22 mouse cellular contexts compared by ENCODE assay signal in the genomic region with DNA sequence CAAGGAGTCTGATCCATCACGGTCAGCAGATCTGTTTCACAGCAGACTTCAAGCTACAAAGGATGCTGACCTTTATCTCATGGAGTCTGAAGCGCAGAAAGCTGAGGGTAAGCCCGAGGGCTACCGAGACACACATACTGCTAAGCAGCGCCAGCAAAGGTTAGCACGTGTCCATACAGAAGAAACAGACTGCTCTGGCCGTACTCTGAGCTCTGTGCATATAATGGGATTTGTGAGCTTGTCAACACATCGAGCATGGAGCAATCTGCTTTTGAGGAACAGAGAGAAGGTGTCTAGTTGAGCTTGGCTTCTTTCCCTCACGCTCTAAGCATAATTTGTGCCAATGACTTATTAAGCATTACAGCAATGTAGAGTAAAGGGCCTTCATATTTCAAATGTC. TPM values are rescaled to one million over a fixed set of nuclear protein-coding genes. Genes with fewer than 3 reads are reported as not detected.
DNase-seq lines count a peak whose midpoint lies in the region; ATAC-seq and TF ChIP-seq lines count a peak whose summit lies in the region.
"Had no signal": no experiment of that assay in that cellular context is flagged by ENCODE, and none has a peak within 500 bp of the region (broad histone marks: within the 10 kb centered on the region; RNA-seq: fewer than 3 reads in every experiment).

No protein-coding gene starts in this region.

- H3K9ac ChIP-seq in hindbrain, embryonic 16.5 days (ENCODE audit: low read depth, low read length) = no peak overlapping the region
- no peak overlapping the region for H3K9ac ChIP-seq in hindbrain, embryonic 11.5 days (ENCODE audit: low read depth, low read length)
- H3K9ac ChIP-seq in kidney, postnatal 0 days (ENCODE audit: low read depth, low read length) = no peak overlapping the region
- H3K9ac ChIP-seq in lung, postnatal 0 days (replicated peaks; ENCODE audit: low read depth) = no peak overlapping the region
- H3K9ac ChIP-seq: embryonic facial prominence, embryonic 15.5 days had no signal

- H3K27ac ChIP-seq in hindbrain, embryonic 16.5 days (ENCODE audit: low read depth, low read length) = no peak overlapping the region
- H3K27ac ChIP-seq in hindbrain, embryonic 11.5 days (ENCODE audit: low read depth, low read length) = no peak overlapping the region
- peak overlapping the region; percentile 42; the same call in 1 of the 2 replicates for H3K27ac ChIP-seq in kidney, postnatal 0 days
- no peak overlapping the region for H3K27ac ChIP-seq in lung, postnatal 0 days (ENCODE audit: low read length)
- H3K27ac ChIP-seq: embryonic facial prominence, embryonic 15.5 days; forebrain, embryonic 10.5 days; gastrocnemius, adult 2 months; heart, embryonic 10.5 days had no signal

- no peak for TF ChIP-seq EP300 in lung, postnatal 0 days (IDR thresholded peaks at IDR 0.05)

- no peaks in the 10 kb centered on the region for H3K27me3 ChIP-seq in hindbrain, embryonic 16.5 days (replicated peaks; ENCODE audit: control insufficient read depth, insufficient read depth, low read length)
- H3K27me3 ChIP-seq in hindbrain, embryonic 11.5 days (ENCODE audit: control insufficient read depth, insufficient read depth, low read length) = no peaks in the 10 kb centered on the region
- no peaks in the 10 kb centered on the region; the same call in 1 of the 2 replicates for H3K27me3 ChIP-seq in kidney, postnatal 0 days (ENCODE audit: insufficient read depth, low read length)
- no peaks in the 10 kb centered on the region for H3K27me3 ChIP-seq in lung, postnatal 0 days (replicated peaks; ENCODE audit: insufficient read depth, low read length)
- H3K27me3 ChIP-seq: embryonic facial prominence, embryonic 15.5 days had no signal

- H3K4me2 ChIP-seq in hindbrain, embryonic 16.5 days (ENCODE audit: low read length) = no peak overlapping the region
- H3K4me2 ChIP-seq in hindbrain, embryonic 11.5 days (replicated peaks; ENCODE audit: low read depth, low read length) = no peak overlapping the region
- H3K4me2 ChIP-seq in kidney, postnatal 0 days (ENCODE audit: low read length) = no peak overlapping the region
- no peak overlapping the region for H3K4me2 ChIP-seq in lung, postnatal 0 days (replicated peaks; ENCODE audit: low read depth, low read length)
- H3K4me2 ChIP-seq: embryonic facial prominence, embryonic 15.5 days had no signal

- ATAC-seq in hindbrain, embryonic 16.5 days = 0 out of 2 replicates have a peak, but pooled peaks have one; percentile 14
- no peak for ATAC-seq in hindbrain, embryonic 11.5 days (ENCODE audit: low FRiP score)
- no peak for ATAC-seq in kidney, postnatal 0 days (replicated peaks; ENCODE audit: low FRiP score, low read depth)
- peak; percentile 50; the same call in 1 of the 2 replicates for ATAC-seq in lung, postnatal 0 days
- ATAC-seq: forebrain, embryonic 14.5 days had no signal

- TF ChIP-seq CTCF in kidney, postnatal 0 days (IDR thresholded peaks at IDR 0.05; ENCODE audit: low read depth) = no peak
- TF ChIP-seq CTCF in lung, postnatal 0 days (IDR thresholded peaks at IDR 0.05) = no peak

- WGBS in hindbrain, embryonic 16.5 days = 80% methylated on average over 9 of the region's 9 CpGs
- 90% methylated on average over 9 of the region's 9 CpGs for WGBS in hindbrain, embryonic 11.5 days
- 62% methylated on average over 9 of the region's 9 CpGs for WGBS in kidney, postnatal 0 days
- WGBS in lung, postnatal 0 days = 59% methylated on average over 9 of the region's 9 CpGs

- no peak overlapping the region for H3K4me3 ChIP-seq in hindbrain, embryonic 16.5 days (ENCODE audit: low read length)
- no peak overlapping the region for H3K4me3 ChIP-seq in hindbrain, embryonic 11.5 days (ENCODE audit: low read depth, low read length)
- no peak overlapping the region for H3K4me3 ChIP-seq in kidney, postnatal 0 days (replicated peaks; ENCODE audit: low read depth, low read length)
- H3K4me3 ChIP-seq in lung, postnatal 0 days (ENCODE audit: low read depth, low read length) = no peak overlapping the region
- H3K4me3 ChIP-seq: embryonic facial prominence, embryonic 15.5 days; erythroblast, embryonic 14.5 days; forebrain, embryonic 10.5 days; gastrocnemius, adult 2 months; heart, embryonic 10.5 days had no signal

- no peaks in the 10 kb centered on the region for H3K36me3 ChIP-seq in hindbrain, embryonic 16.5 days (ENCODE audit: control insufficient read depth, insufficient read depth, low read length)
- H3K36me3 ChIP-seq in hindbrain, embryonic 11.5 days (ENCODE audit: control insufficient read depth, insufficient read depth, low read length) = no peaks in the 10 kb centered on the region
- no peaks in the 10 kb centered on the region for H3K36me3 ChIP-seq in kidney, postnatal 0 days (ENCODE audit: insufficient read depth, low read length)
- H3K36me3 ChIP-seq in lung, postnatal 0 days (ENCODE audit: insufficient read depth, low read length) = no peaks in the 10 kb centered on the region
- H3K36me3 ChIP-seq: embryonic facial prominence, embryonic 15.5 days; forebrain, embryonic 10.5 days; heart, embryonic 10.5 days had no signal

- H3K9me3 ChIP-seq in hindbrain, embryonic 16.5 days (ENCODE audit: control insufficient read depth, low read length) = no peaks in the 10 kb centered on the region
- no peaks in the 10 kb centered on the region for H3K9me3 ChIP-seq in hindbrain, embryonic 11.5 days (ENCODE audit: control insufficient read depth, low read length)
- no peaks in the 10 kb centered on the region for H3K9me3 ChIP-seq in kidney, postnatal 0 days (replicated peaks; ENCODE audit: low read length)
- H3K9me3 ChIP-seq in lung, postnatal 0 days (ENCODE audit: low read length) = no peaks in the 10 kb centered on the region
- H3K9me3 ChIP-seq: embryonic facial prominence, embryonic 15.5 days; forebrain, embryonic 10.5 days; heart, embryonic 10.5 days had no signal

- H3K4me1 ChIP-seq in hindbrain, embryonic 16.5 days (ENCODE audit: control insufficient read depth, insufficient read depth, low read depth, low read length) = no peaks in the 10 kb centered on the region
- no peaks in the 10 kb centered on the region for H3K4me1 ChIP-seq in hindbrain, embryonic 11.5 days (replicated peaks; ENCODE audit: control insufficient read depth, insufficient read depth, low read length)
- no peaks in the 10 kb centered on the region for H3K4me1 ChIP-seq in kidney, postnatal 0 days (replicated peaks; ENCODE audit: insufficient read depth, low read length)
- no peaks in the 10 kb centered on the region for H3K4me1 ChIP-seq in lung, postnatal 0 days (ENCODE audit: insufficient read depth, low read depth, low read length)
- H3K4me1 ChIP-seq: embryonic facial prominence, embryonic 15.5 days; forebrain, embryonic 10.5 days; heart, embryonic 10.5 days had no signal

- no peak for DNase-seq in hindbrain, embryonic 11.5 days (ENCODE audit: low spot score)
- peak; percentile 43 for DNase-seq in kidney, postnatal 0 days (ENCODE audit: low spot score)
- no peak for DNase-seq in kidney, postnatal 36 days
- DNase-seq in lung, postnatal 0 days (ENCODE audit: low spot score) = peak; percentile 47
- no peak for DNase-seq in lung, adult 18-20 months
- DNase-seq in right cerebral cortex, postnatal 4 days = no peak
- DNase-seq: adrenal gland, postnatal 10 days; cerebellum, adult 11 months; cerebellum, adult 8-10 months; cerebellum, postnatal 14 days; embryo, embryonic 11 days; gastrocnemius, adult 2 months; gastrocnemius, postnatal 25 days; heart, postnatal 10 days; heart, postnatal 4 days had no signal

RNA-seq across cellular contexts. Expression of a gene that starts 33.6 kb away (rescaled TPM):
- 1.4 and 5.0 TPM in 2 replicates for polyA plus RNA-seq in hindbrain, embryonic 16.5 days (2015; fragmentation: Nextera tagmentation; extraction: Ambion mirVana)
- polyA plus RNA-seq in hindbrain, embryonic 11.5 days (2014; fragmentation: Nextera tagmentation; extraction: Ambion mirVana) = 3.3 and 5.1 TPM in 2 replicates
- polyA plus RNA-seq in kidney, postnatal 0 days (2015; fragmentation: Nextera tagmentation; extraction: Ambion mirVana) = 43.5 and 44.3 TPM in 2 replicates
- polyA plus RNA-seq in lung, postnatal 0 days (2015; fragmentation: Nextera tagmentation; extraction: Ambion mirVana) = 1.9 TPM in 2 replicates
- polyA plus RNA-seq: C2C12; erythroblast, embryonic 14.5 days had no signal

Comparison
In these comparisons a context has a peak if more than half of its experiments do, and no peak if none do; other contexts are left out.
1. ATAC-seq: peak in hindbrain, embryonic 16.5 days (single experiment) and lung, postnatal 0 days (single experiment); none in hindbrain, embryonic 11.5 days (single experiment) and kidney, postnatal 0 days (single experiment).
2. DNase-seq: peak in kidney, postnatal 0 days (single experiment) and lung, postnatal 0 days (single experiment); none in hindbrain, embryonic 11.5 days (single experiment), kidney, postnatal 36 days (0 of 2), lung, adult 18-20 months (0 of 2) and right cerebral cortex, postnatal 4 days (single experiment).